Mouse (Mus musculus) ES-E14 (cell line): Measurements from ENCODE around the gene Nxn.

Experiments used
- HCFC1 ChIP-seq: IDR thresholded peaks from 2 replicates; pipeline ENCODE4 v1.6.1; 2012; ENCODE audit warnings: low read length, inconsistent platforms, borderline replicate concordance; ENCODE audit not compliant: insufficient read depth
- ZC3H11A ChIP-seq: IDR thresholded peaks from 2 replicates; pipeline ENCODE4 v1.6.1; 2012; ENCODE audit warnings: low read depth, mild to moderate bottlenecking, inconsistent platforms, low read length, borderline replicate concordance
- ZNF384 ChIP-seq: IDR thresholded peaks from 2 replicates; pipeline ENCODE4 v1.6.1; 2012; ENCODE audit warnings: low read depth, low read length, inconsistent platforms

GRCm38 (mm10) chr11:76364038-76364437 is 34.9 kb downstream of the Nxn start:
- TF ChIP-seq HCFC1 (no peak), ZNF384 (0 out of 2 replicates have a peak, but pooled peaks have one; percentile 15), ZC3H11A (no peak)
